Mouse (Mus musculus) E14TG2a.4 (cell line): ENCODE measurements around the gene Zdhhc22.

Source experiments
- H3K27me3 ChIP-seq: 2 replicates; pipeline ENCODE4 v1.6.1; 2014; ENCODE audit warnings: low read length, control low read depth; ENCODE audit not compliant: insufficient read depth
- H3K36me3 ChIP-seq: 2 replicates; pipeline ENCODE4 v1.6.1; 2014; ENCODE audit warnings: low read length, control low read depth; ENCODE audit not compliant: insufficient read depth
- H3K4me1 ChIP-seq: replicated peaks from 2 replicates; pipeline ENCODE4 v1.6.1; 2014; ENCODE audit warnings: low read depth, low read length, control low read depth
- H3K4me3 ChIP-seq: replicated peaks from 2 replicates; pipeline ENCODE4 v1.5.1; 2014; ENCODE audit warnings: mild to moderate bottlenecking, low read length
- H3K9me3 ChIP-seq: 2 replicates; pipeline ENCODE4 v1.6.1; 2014; ENCODE audit warnings: low read length, control low read depth
- CTCF ChIP-seq: conservative IDR thresholded peaks from 2 replicates; pipeline ENCODE4 v1.5.1; 2014; ENCODE audit warnings: low read length
- NANOG ChIP-seq: IDR thresholded peaks from 2 replicates; pipeline ENCODE4 v1.6.1; 2014; ENCODE audit warnings: borderline replicate concordance, low read length, mixed read lengths
- POU5F1 ChIP-seq: IDR thresholded peaks from 2 replicates; pipeline ENCODE4 v1.6.1; 2014; ENCODE audit warnings: low read length, borderline replicate concordance

Gene Zdhhc22

DNA sequence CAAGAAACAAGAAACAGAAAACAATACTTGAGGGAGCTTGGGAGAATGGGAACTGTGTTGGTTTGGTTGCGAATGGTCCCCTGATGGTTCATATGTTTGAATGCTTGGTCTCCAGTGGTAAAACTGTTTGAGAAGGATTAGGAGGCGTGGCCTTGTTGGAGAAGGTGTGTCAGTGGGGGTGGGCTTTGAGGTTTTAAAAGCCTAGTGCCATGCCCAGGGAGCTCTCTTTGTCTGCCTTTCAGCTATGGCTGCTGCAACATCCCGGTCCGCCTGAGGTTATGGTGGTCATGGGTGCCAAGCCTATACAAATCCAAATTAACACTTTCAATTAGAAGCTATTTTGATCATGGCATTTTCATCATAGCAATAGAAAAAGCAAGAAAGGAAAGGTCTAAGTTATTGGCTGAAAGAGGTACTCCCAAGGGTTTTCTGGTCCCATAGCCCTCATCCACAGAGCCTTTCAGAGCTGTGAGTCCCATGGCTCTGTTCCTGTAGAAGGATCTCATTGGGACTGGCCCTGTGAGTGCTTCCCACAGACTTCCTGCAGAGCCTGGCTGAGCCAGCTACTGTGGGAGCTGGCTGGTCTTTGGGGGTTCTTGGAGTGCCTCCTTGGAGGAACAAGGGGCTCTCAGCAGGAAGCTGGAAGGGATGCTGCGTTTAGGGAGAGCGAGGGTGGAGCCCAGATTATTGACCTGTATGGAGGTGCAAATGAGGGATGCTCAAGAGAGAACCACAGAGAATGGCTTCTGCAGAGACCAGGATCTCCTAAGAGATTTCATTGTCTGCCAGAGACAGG lies 59.1 kb downstream of the Zdhhc22 start:
- TF ChIP-seq NANOG (peak; percentile 69), CTCF (no peak), POU5F1 (no peak)
- Histone ChIP-seq H3K4me3 (peak overlapping the region; percentile 21; the same call in 1 of the 2 replicates), H3K36me3 (no peaks in the 10 kb centered on the region), H3K9me3 (peaks cover 37% of the 10 kb centered on the region), H3K27me3 (no peaks in the 10 kb centered on the region), H3K4me1 (peaks cover 66% of the 10 kb centered on the region)
